Comparison of ENCODE assay signal across 9 mouse cellular contexts in the genomic region with DNA sequence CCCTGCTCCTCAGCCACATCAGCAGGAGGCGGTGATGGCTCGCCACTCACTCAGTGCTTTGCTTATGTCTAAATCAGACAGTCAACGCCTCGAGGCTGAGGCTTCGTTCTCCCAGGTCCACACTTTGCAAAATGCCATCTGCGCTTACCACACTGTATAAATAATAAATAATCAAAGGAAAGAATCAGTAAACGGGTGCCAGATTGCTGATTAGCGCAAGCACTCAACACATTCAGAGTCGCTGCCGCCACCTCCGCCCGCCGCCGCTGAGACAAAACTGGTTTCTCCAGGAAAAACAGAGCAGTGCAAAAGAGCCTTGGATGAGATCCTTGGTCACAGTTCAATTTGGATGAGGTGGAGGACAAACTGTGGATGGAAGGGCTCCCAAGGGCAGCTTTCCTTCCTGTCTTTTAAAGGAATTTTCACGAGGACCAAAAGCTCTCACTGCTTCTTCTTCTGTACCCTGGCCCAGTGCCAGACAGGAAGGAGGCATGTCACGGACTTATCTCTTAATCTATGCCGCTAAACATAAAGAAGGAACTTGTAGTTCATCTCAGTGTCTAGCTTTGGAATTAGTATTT. TPM values are rescaled to one million over a fixed set of nuclear protein-coding genes. Genes with fewer than 3 reads are reported as not detected.
DNase-seq lines count a peak whose midpoint lies in the region; ATAC-seq lines count a peak whose summit lies in the region.
"Had no signal": no experiment of that assay in that cellular context is flagged by ENCODE, and none has a peak within 500 bp of the region (broad histone marks: within the 10 kb centered on the region; RNA-seq: fewer than 3 reads in every experiment).

No protein-coding gene starts in this region.

- 41% methylated on average over 17 of the region's 17 CpGs for WGBS in forebrain, embryonic 14.5 days
- WGBS in heart, embryonic 13.5 days = 33% methylated on average over 17 of the region's 17 CpGs
- WGBS in limb, embryonic 15.5 days = 39% methylated on average over 17 of the region's 17 CpGs

- no peak overlapping the region for H3K4me3 ChIP-seq in forebrain, embryonic 14.5 days (ENCODE audit: low read depth, low read length)
- H3K4me3 ChIP-seq in heart, embryonic 13.5 days = peak overlapping the region; percentile 21
- no peak overlapping the region for H3K4me3 ChIP-seq in limb, embryonic 15.5 days

- H3K27me3 ChIP-seq in forebrain, embryonic 14.5 days (replicated peaks; ENCODE audit: control insufficient read depth, insufficient read depth, low read length) = no peaks in the 10 kb centered on the region
- H3K27me3 ChIP-seq in heart, embryonic 13.5 days (replicated peaks) = 0 out of 2 replicates have a peak, but pooled peaks cover 3% of the 10 kb centered on the region
- no peaks in the 10 kb centered on the region for H3K27me3 ChIP-seq in limb, embryonic 15.5 days

- peak overlapping the region; percentile 59; the same call in 1 of the 2 replicates for H3K27ac ChIP-seq in forebrain, embryonic 14.5 days (ENCODE audit: low read depth, low read length)
- 0 out of 2 replicates have a peak overlapping the region, but pooled peaks have one; percentile 16 for H3K27ac ChIP-seq in heart, embryonic 13.5 days (replicated peaks)
- peak overlapping the region; percentile 74 for H3K27ac ChIP-seq in limb, embryonic 15.5 days
- H3K27ac ChIP-seq: macrophage had no signal

- H3K4me2 ChIP-seq in forebrain, embryonic 14.5 days (ENCODE audit: low read length) = peak overlapping the region; percentile 28
- peak overlapping the region; percentile 51 for H3K4me2 ChIP-seq in heart, embryonic 13.5 days
- H3K4me2 ChIP-seq in limb, embryonic 15.5 days = 0 out of 2 replicates have a peak overlapping the region, but pooled peaks have one; percentile 14

- H3K9ac ChIP-seq in forebrain, embryonic 14.5 days (ENCODE audit: low read length) = no peak overlapping the region
- no peak overlapping the region for H3K9ac ChIP-seq in heart, embryonic 13.5 days
- no peak overlapping the region for H3K9ac ChIP-seq in limb, embryonic 15.5 days

- DNase-seq in CD4-positive helper T cell, adult 2 months (ENCODE audit: low read depth, low spot score) = peak; percentile 78
- peak; percentile 75 for DNase-seq in adrenal gland, adult 8-10 months
- peak; percentile 89 for DNase-seq in forebrain, embryonic 14.5 days (ENCODE audit: low spot score)
- DNase-seq in kidney, postnatal 10 days = peak; percentile 81
- DNase-seq in right cerebral cortex, postnatal 10 days (ENCODE audit: low spot score in 2 of 2) = peak; percentile 73 to 81
- no peak for DNase-seq in embryo, embryonic 10 days (ENCODE audit: low spot score)

- ATAC-seq in forebrain, embryonic 14.5 days = peak; percentile 51
- no peak for ATAC-seq in heart, embryonic 13.5 days (ENCODE audit: extremely low read depth, insufficient number of reproducible peaks, low FRiP score, low TSS enrichment)
- no peak for ATAC-seq in limb, embryonic 15.5 days (ENCODE audit: insufficient number of reproducible peaks, low FRiP score, low TSS enrichment, low read depth)

- no peaks in the 10 kb centered on the region for H3K36me3 ChIP-seq in forebrain, embryonic 14.5 days (ENCODE audit: control insufficient read depth, insufficient read depth, low read length)
- H3K36me3 ChIP-seq in heart, embryonic 13.5 days = no peaks in the 10 kb centered on the region
- no peaks in the 10 kb centered on the region for H3K36me3 ChIP-seq in limb, embryonic 15.5 days

- no peaks in the 10 kb centered on the region for H3K9me3 ChIP-seq in forebrain, embryonic 14.5 days (replicated peaks; ENCODE audit: control insufficient read depth, low read length)
- H3K9me3 ChIP-seq in heart, embryonic 13.5 days = no peaks in the 10 kb centered on the region
- H3K9me3 ChIP-seq in limb, embryonic 15.5 days = no peaks in the 10 kb centered on the region

- H3K4me1 ChIP-seq in forebrain, embryonic 14.5 days (ENCODE audit: control insufficient read depth, insufficient read depth, low read length) = peaks cover 22% of the 10 kb centered on the region
- peaks cover 45% of the 10 kb centered on the region for H3K4me1 ChIP-seq in heart, embryonic 13.5 days
- H3K4me1 ChIP-seq in limb, embryonic 15.5 days = peaks cover 59% of the 10 kb centered on the region

RNA-seq across cellular contexts. Expression of a gene that starts 32.5 kb away (rescaled TPM):
- 10 to 100 TPM; 10.8 to 13.6 (median 12.1) TPM for total RNA-seq in adrenal gland, adult 8-10 months (2022)
- 3.8 and 4.5 TPM in 2 replicates for polyA plus RNA-seq in forebrain, embryonic 14.5 days (2014; fragmentation: Nextera tagmentation; extraction: Ambion mirVana)
- polyA plus RNA-seq in heart, embryonic 13.5 days (2015; fragmentation: Nextera tagmentation; extraction: Ambion mirVana) = 5.7 and 5.9 TPM in 2 replicates
- 6.9 and 7.4 TPM in 2 replicates for polyA plus RNA-seq in limb, embryonic 15.5 days (2015; fragmentation: Nextera tagmentation; extraction: Ambion mirVana)

RNA-seq across cellular contexts. Expression of a gene that starts 54.5 kb away (rescaled TPM):
- 10 to 100 TPM; 19.0 to 22.6 (median 20.6) TPM for total RNA-seq in adrenal gland, adult 8-10 months (2022)
- polyA plus RNA-seq in forebrain, embryonic 14.5 days (2014; fragmentation: Nextera tagmentation; extraction: Ambion mirVana) = 38.0 and 45.5 TPM in 2 replicates
- polyA plus RNA-seq in heart, embryonic 13.5 days (2015; fragmentation: Nextera tagmentation; extraction: Ambion mirVana) = 18.3 and 19.3 TPM in 2 replicates
- polyA plus RNA-seq in limb, embryonic 15.5 days (2015; fragmentation: Nextera tagmentation; extraction: Ambion mirVana) = 23.1 and 26.7 TPM in 2 replicates

Comparison
In these comparisons a context has a peak if more than half of its experiments do, and no peak if none do; other contexts are left out.
1. H3K27ac ChIP-seq: peak in every context shown above with its lines; median percentile 74 in limb, embryonic 15.5 days; 59 in forebrain, embryonic 14.5 days; 16 in heart, embryonic 13.5 days.